Comparison of ENCODE assay signal across 8 mouse cellular contexts in the genomic region with DNA sequence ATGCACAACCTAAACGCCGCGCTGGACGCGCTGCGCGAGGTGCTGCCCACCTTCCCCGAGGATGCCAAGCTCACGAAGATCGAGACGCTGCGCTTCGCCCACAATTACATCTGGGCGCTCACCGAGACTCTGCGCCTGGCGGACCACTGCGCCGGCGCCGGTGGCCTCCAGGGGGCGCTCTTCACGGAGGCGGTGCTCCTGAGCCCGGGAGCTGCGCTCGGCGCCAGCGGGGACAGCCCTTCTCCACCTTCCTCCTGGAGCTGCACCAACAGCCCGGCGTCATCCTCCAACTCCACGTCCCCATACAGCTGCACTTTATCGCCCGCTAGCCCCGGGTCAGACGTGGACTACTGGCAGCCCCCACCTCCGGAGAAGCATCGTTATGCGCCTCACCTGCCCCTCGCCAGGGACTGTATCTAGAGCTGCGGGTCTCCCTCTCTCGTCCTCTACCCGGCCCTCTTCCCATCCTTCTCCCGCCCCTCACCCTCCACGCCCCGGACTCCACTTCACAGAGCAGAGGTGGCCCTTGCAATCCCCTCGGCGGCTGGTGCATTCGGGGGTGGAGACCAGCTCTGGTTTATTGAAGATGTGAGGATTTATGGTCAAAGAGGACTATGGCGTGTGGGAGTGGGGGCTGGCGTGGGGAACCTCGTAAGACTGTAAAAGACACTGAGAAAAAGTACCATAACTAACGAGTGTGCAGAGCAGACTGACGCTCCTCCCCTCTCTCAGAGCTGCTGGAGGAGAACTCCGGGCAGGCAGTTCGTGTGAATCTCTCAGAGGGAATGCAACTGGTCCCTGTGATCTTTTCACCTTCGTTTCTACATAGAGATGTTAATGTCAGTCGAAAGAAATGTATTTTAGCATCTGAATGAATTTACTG. TPM values are rescaled to one million over a fixed set of nuclear protein-coding genes. Genes with fewer than 3 reads are reported as not detected.
DNase-seq lines count a peak whose midpoint lies in the region; ATAC-seq and TF ChIP-seq lines count a peak whose summit lies in the region.

No protein-coding gene starts in this region.

- ATAC-seq in forebrain, embryonic 14.5 days: peak; percentile 76
- peak; percentile 66 to 83 for ATAC-seq in hematopoietic stem cell, adult 5-6 weeks (replicated peaks in 1 of 2; ENCODE audit: insufficient read depth in 1 of 2, low FRiP score in 2 of 2, low TSS enrichment in 1 of 2, low read depth in 1 of 2, poor library complexity in 2 of 2, severe bottlenecking in 2 of 2)
- ATAC-seq in lung, postnatal 0 days: peak; percentile 86

- WGBS in forebrain, embryonic 14.5 days: under 1% methylated on average over 58 of the region's 58 CpGs
- 1% methylated on average over 53 of the region's 58 CpGs for WGBS in lung, postnatal 0 days

- H3K4me3 ChIP-seq in forebrain, embryonic 14.5 days (ENCODE audit: low read depth, low read length): peak overlapping the region; percentile 65
- peak overlapping the region; percentile 37 for H3K4me3 ChIP-seq in lung, postnatal 0 days (ENCODE audit: low read depth, low read length)

- H3K4me1 ChIP-seq in forebrain, embryonic 14.5 days (ENCODE audit: control insufficient read depth, insufficient read depth, low read length): peaks cover 13% of the 10 kb centered on the region
- H3K4me1 ChIP-seq in lung, postnatal 0 days (ENCODE audit: insufficient read depth, low read depth, low read length): peaks cover 18% of the 10 kb centered on the region; the same call in 1 of the 2 replicates

- H3K9ac ChIP-seq in forebrain, embryonic 14.5 days (ENCODE audit: low read length): peak overlapping the region; percentile 81
- H3K9ac ChIP-seq in lung, postnatal 0 days (replicated peaks; ENCODE audit: low read depth): no peak overlapping the region

- H3K27me3 ChIP-seq in forebrain, embryonic 14.5 days (replicated peaks; ENCODE audit: control insufficient read depth, insufficient read depth, low read length): peaks cover 32% of the 10 kb centered on the region
- H3K27me3 ChIP-seq in lung, postnatal 0 days (replicated peaks; ENCODE audit: insufficient read depth, low read length): peaks cover 72% of the 10 kb centered on the region

- H3K9me3 ChIP-seq in forebrain, embryonic 14.5 days (replicated peaks; ENCODE audit: control insufficient read depth, low read length): no peaks in the 10 kb centered on the region
- no peaks in the 10 kb centered on the region for H3K9me3 ChIP-seq in lung, postnatal 0 days (ENCODE audit: low read length)

- TF ChIP-seq CTCF in lung, postnatal 0 days (IDR thresholded peaks at IDR 0.05): peak; percentile 90

- TF ChIP-seq EP300 in lung, postnatal 0 days (IDR thresholded peaks at IDR 0.05): no peak

- H3K4me2 ChIP-seq in forebrain, embryonic 14.5 days (ENCODE audit: low read length): peak overlapping the region; percentile 70
- peak overlapping the region; percentile 72 for H3K4me2 ChIP-seq in lung, postnatal 0 days (replicated peaks; ENCODE audit: low read depth, low read length)

- peak overlapping the region; percentile 96 for H3K27ac ChIP-seq in forebrain, embryonic 14.5 days (ENCODE audit: low read depth, low read length)
- no peak overlapping the region for H3K27ac ChIP-seq in lung, postnatal 0 days (ENCODE audit: low read length)

- no peaks in the 10 kb centered on the region for H3K36me3 ChIP-seq in forebrain, embryonic 14.5 days (ENCODE audit: control insufficient read depth, insufficient read depth, low read length)
- no peaks in the 10 kb centered on the region for H3K36me3 ChIP-seq in lung, postnatal 0 days (ENCODE audit: insufficient read depth, low read length)

- peak; percentile 50 for DNase-seq in MN1 (ENCODE audit: low spot score)
- peak; percentile 50 for DNase-seq in cerebellum, adult 11 months
- peak; percentile 88 for DNase-seq in forebrain, embryonic 14.5 days (ENCODE audit: low spot score)
- DNase-seq in layer of hippocampus, postnatal 10 days (ENCODE audit: low spot score in 2 of 2): peak; percentile 78 to 88
- peak; percentile 62 for DNase-seq in lung, postnatal 0 days (ENCODE audit: low spot score)
- DNase-seq in ovary, postnatal 36 days (ENCODE audit: low spot score): peak; percentile 77
- peak; percentile 78 for DNase-seq in thymus, postnatal 14 days

RNA-seq across cellular contexts. Expression of a gene that starts 1.4 kb away (rescaled TPM):
- 80.6 and 88.7 TPM in 2 replicates for polyA plus RNA-seq in forebrain, embryonic 14.5 days (2014; fragmentation: Nextera tagmentation; extraction: Ambion mirVana)
- total RNA-seq in hematopoietic stem cell, adult 5-6 weeks (2017): not detected in 2 replicates
- 1 to 10 TPM; 2.1 to 2.4 TPM for total RNA-seq in layer of hippocampus, postnatal 10 days (2021)
- polyA plus RNA-seq in lung, postnatal 0 days (2015; fragmentation: Nextera tagmentation; extraction: Ambion mirVana): not detected in 2 replicates
